Mouse (Mus musculus) liver, embryonic 14.5 days (tissue): ENCODE results near the gene Tsga10ip. TPM values are rescaled to one million over a fixed set of nuclear protein-coding genes. Genes with fewer than 3 reads are reported as not detected.

Experiments used
- ATAC-seq: fragments of 200-750 bp; cut with Nextera tagmentation; 2 replicates; pipeline ENCODE4 v1.8.0; 2017; ENCODE audit warnings: moderate number of reproducible peaks, mild to moderate bottlenecking, moderate library complexity; ENCODE audit not compliant: insufficient read depth
- DNase-seq, 3 experiments: peaks; one replicate each; pipeline ENCODE4 v3.0.0-alpha.2; 2012 to 2013; ENCODE audit warnings: low read depth in 3 of 3, low spot score in 3 of 3
- H3K27ac ChIP-seq: fragments of 300-500 bp; sonication (generic); 2 replicates; pipeline ENCODE4 v1.5.1; 2014; ENCODE audit warnings: moderate library complexity, mild to moderate bottlenecking, control low read depth, inconsistent platforms
- H3K27me3 ChIP-seq: fragments of 300-500 bp; sonication (generic); 2 replicates; pipeline ENCODE4 v1.6.1; 2014; ENCODE audit warnings: mild to moderate bottlenecking, low read length, moderate library complexity; ENCODE audit not compliant: control insufficient read depth, insufficient read depth
- H3K36me3 ChIP-seq: fragments of 300-500 bp; sonication (generic); replicated peaks from 2 replicates; pipeline ENCODE4 v1.6.1; 2014; ENCODE audit warnings: low read depth; ENCODE audit not compliant: control insufficient read depth, insufficient read depth
- H3K4me1 ChIP-seq, 2 experiments: fragments of 200-500 bp in 1 of 2; fragments of 300-500 bp in 1 of 2; sonication (generic) in 1 of 2; replicated peaks; 2 replicates each; pipeline ENCODE4 v1.6.1; 2012 to 2014; ENCODE audit warnings: antibody characterized with exemption in 1 of 2, inconsistent platforms in 1 of 2, low read length in 1 of 2; ENCODE audit not compliant: control insufficient read depth in 2 of 2, insufficient read depth in 2 of 2
- H3K4me2 ChIP-seq: fragments of 300-500 bp; sonication (generic); 2 replicates; pipeline ENCODE4 v1.6.1; 2014; ENCODE audit warnings: low read depth, mild to moderate bottlenecking, control low read depth, moderate library complexity
- H3K4me3 ChIP-seq, 2 experiments: fragments of 200-500 bp in 1 of 2; fragments of 300-500 bp in 1 of 2; sonication (generic) in 1 of 2; 2 replicates each; pipeline ENCODE4 v1.5.1; 2012 to 2014; ENCODE audit warnings: low read depth in 2 of 2, low read length in 2 of 2, mild to moderate bottlenecking in 2 of 2, control low read depth in 1 of 2, inconsistent platforms in 1 of 2, moderate library complexity in 1 of 2; ENCODE audit not compliant: insufficient read depth in 1 of 2
- H3K9ac ChIP-seq: fragments of 300-500 bp; sonication (generic); replicated peaks from 2 replicates; pipeline ENCODE4 v1.6.1; 2014; ENCODE audit warnings: mild to moderate bottlenecking, control low read depth, moderate library complexity
- H3K9me3 ChIP-seq: fragments of 300-500 bp; sonication (generic); 2 replicates; pipeline ENCODE4 v1.6.1; 2016; ENCODE audit warnings: low read length, mixed read lengths; ENCODE audit not compliant: control insufficient read depth
- CTCF ChIP-seq: IDR thresholded peaks from 2 replicates; pipeline ENCODE4 v1.5.1; 2016; ENCODE audit warnings: antibody characterized with exemption, low read depth, control low read depth
- EP300 ChIP-seq: IDR thresholded peaks from 2 replicates; pipeline ENCODE4 v1.6.1; 2016; ENCODE audit warnings: antibody characterized with exemption, low read depth
- WGBS: fragments of 180-500 bp; shearing (Covaris S2); extraction: QIAGEN DNeasy Blood & Tissue Kit; methylation state at CpG from one replicate; pipeline ENCODE4 v1.1.7; 2014; ENCODE audit not compliant: insufficient replicate concordance; 5-methylcytosine and 5-hydroxymethylcytosine counted together
- polyA plus RNA-seq, 2 experiments: library from polyadenylated mRNA; depleted of rRNA in 1 of 2; stranded (reverse) in 1 of 2; unstranded in 1 of 2; fragments of >200 nt; fragmentation: Nextera tagmentation in 1 of 2; extraction: Ambion mirVana in 1 of 2; gene quantifications; 2 replicates each; pipeline versions ENCODE4 v1.2.1 to v1.2.3; 2012 to 2014

Tsga10ip gene
- polyA plus RNA-seq, 2 experiments = 0.09 TPM; not detected in 1

DNA sequence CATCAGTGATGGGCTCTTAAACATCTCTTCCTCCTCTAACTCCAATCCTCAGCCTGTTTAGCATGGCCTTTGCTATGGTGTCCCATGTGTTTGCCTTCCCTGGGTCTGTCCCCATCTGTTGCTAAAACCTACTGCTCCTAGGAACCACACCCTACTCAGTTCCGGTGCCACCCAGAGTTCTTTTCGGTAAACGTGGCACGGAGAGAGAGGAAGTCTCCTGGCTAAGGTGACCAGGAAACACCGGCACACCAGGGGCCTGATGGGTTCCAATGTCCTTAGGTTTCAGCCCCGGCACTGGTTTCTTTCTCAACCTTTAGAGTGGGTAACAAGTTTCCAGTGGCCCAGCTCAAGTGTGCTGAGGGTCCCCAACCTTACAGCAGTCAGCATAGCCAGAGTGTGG lies 18.3 kb upstream of the Tsga10ip start:
- WGBS = 70% methylated on average over 6 of the region's 6 CpGs
- no peak overlapping the region for H3K27ac ChIP-seq
- H3K9ac ChIP-seq = no peak overlapping the region
- peaks cover 2% of the 10 kb centered on the region for H3K36me3 ChIP-seq
- DNase-seq = no peak
- no peaks in the 10 kb centered on the region for H3K27me3 ChIP-seq
- peaks cover 5% of the 10 kb centered on the region in 2 experiments; a peak in 2 of 4 replicates for H3K4me1 ChIP-seq
- no peak for ATAC-seq
- no peak overlapping the region for H3K4me2 ChIP-seq
- H3K9me3 ChIP-seq = no peaks in the 10 kb centered on the region
- no peak overlapping the region for H3K4me3 ChIP-seq
- TF ChIP-seq CTCF (no peak), EP300 (no peak)

DNA sequence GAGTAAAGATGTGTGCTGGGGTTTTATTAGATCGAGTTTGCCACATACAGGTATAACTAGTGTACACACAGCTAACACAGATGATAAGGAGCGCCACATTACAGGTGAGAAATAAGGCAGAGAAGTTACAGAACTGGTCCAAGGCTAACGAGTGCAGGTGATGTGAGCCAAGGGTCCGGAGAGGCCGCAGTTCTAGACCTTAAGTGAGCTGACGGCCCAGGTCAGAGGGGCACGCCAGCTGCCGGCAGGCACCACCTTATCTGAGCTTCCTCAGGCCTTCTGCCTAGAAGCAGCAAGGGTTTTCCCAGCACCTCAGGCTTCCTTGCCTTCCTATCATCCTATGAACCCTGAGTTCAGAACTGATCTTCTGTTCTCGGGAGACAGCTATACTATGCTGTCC lies 17.3 kb upstream of the Tsga10ip start:
- Histone ChIP-seq H3K4me3 (no peak overlapping the region), H3K9ac (no peak overlapping the region), H3K36me3 (peaks cover 2% of the 10 kb centered on the region), H3K27ac (no peak overlapping the region), H3K4me2 (no peak overlapping the region), H3K9me3 (no peaks in the 10 kb centered on the region), H3K4me1 (peaks cover 5% of the 10 kb centered on the region in 2 experiments; a peak in 2 of 4 replicates), H3K27me3 (no peaks in the 10 kb centered on the region)
- TF ChIP-seq CTCF (no peak), EP300 (no peak)
- WGBS = 59% methylated on average over 9 of the region's 9 CpGs
- ATAC-seq (no peak), DNase-seq (no peak)

DNA sequence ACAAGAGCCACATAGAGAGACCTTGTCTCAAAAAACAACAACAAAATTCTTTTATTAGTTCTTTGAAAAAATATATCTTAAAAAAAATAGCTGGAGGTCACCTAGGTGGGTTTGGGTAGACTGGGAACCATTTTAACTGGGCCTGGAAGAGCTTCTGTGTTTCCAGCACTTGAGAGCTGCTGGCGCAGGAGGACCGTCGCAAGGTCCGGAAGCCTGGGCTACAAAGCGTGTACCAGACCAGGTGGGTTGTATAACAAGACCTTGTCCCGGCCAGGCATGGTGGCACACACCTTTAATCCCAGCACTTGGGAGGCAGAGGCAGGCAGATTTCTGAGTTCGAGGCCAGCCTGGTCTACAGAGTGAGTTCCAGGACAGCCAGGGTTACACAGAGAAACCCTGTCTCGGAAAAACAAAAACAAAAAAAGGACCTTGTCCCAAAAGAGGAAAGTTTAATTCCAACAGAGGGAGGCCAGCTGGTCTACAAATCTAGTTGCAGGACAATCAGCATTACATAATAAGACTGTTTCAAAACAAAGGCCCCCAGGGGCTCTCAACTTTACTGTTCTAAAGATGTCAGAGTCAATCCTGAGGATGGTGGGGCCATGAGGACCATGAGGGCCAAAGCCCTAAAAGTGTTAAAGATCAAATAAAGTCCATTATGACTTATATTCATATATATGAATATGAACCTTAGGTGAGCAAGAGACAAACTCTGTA lies 16.6 kb upstream of the Tsga10ip start:
- no peak overlapping the region for H3K27ac ChIP-seq
- no peak for TF ChIP-seq CTCF
- TF ChIP-seq EP300 = no peak
- 86% methylated on average over 8 of the region's 8 CpGs for WGBS
- H3K36me3 ChIP-seq = peaks cover 2% of the 10 kb centered on the region
- H3K4me3 ChIP-seq = no peak overlapping the region
- peaks cover 4% of the 10 kb centered on the region in 2 experiments; a peak in 2 of 4 replicates for H3K4me1 ChIP-seq
- no peak overlapping the region for H3K9ac ChIP-seq
- no peaks in the 10 kb centered on the region for H3K27me3 ChIP-seq
- DNase-seq (no peak), ATAC-seq (no peak)
- no peaks in the 10 kb centered on the region for H3K9me3 ChIP-seq
- H3K4me2 ChIP-seq = no peak overlapping the region

DNA sequence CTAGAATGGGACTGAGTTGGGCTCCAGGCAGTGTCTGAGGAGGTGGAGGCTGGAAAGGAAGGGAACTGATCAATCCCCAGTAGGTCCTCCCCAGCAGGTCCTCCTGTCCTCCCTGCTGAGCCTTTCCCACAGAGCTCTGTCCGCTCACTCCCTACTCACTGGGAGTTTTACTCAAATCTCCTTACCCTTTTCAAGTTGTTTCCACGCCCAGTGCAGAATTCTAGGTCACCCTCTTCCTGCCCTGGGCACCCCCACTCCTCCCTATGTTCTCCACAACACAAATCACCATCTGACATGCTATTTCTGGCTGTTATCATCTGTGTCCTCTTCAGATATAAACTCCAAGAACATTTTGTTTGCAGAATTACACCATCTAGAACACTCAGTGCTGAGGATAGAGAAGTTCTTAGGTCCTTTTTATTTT lies 12.2 kb upstream of the Tsga10ip start:
- H3K27ac ChIP-seq = no peak overlapping the region
- 49% methylated on average over 2 of the region's 2 CpGs for WGBS
- H3K4me2 ChIP-seq = no peak overlapping the region
- no peaks in the 10 kb centered on the region for H3K9me3 ChIP-seq
- H3K27me3 ChIP-seq = no peaks in the 10 kb centered on the region
- no peaks in the 10 kb centered on the region for H3K4me1 ChIP-seq
- H3K4me3 ChIP-seq = no peak overlapping the region
- DNase-seq (no peak), ATAC-seq (no peak)
- no peaks in the 10 kb centered on the region for H3K36me3 ChIP-seq
- TF ChIP-seq CTCF (no peak), EP300 (no peak)
- no peak overlapping the region for H3K9ac ChIP-seq

DNA sequence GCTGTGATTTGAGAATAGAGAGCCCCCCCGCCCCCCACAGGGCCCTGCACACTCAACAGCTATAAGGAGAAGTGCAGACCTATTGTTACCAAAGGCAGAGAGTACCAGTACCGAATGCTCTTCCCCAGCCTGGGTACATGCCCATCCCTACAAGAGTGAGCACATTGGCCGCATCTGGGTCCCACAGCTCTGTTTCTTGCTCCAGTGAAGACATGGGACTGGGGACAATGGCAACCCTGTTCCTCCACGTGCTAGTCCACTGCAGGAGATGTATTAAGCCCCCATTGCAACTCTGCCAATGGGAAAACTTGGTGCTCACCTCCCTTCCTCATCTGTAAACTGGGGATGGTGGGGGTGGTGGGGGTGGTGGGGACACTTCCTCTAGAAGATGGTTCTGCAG lies 11.5 kb upstream of the Tsga10ip start:
- ATAC-seq (no peak), DNase-seq (no peak)
- H3K4me2 ChIP-seq = no peak overlapping the region
- no peaks in the 10 kb centered on the region for H3K9me3 ChIP-seq
- peaks cover 0 to 3% of the 10 kb centered on the region in 2 experiments; a peak in 1 of 4 replicates for H3K4me1 ChIP-seq
- H3K27ac ChIP-seq = no peak overlapping the region
- H3K9ac ChIP-seq = no peak overlapping the region
- TF ChIP-seq EP300 (no peak), CTCF (no peak)
- 60% methylated on average over 4 of the region's 4 CpGs for WGBS
- H3K36me3 ChIP-seq = no peaks in the 10 kb centered on the region
- no peak overlapping the region for H3K4me3 ChIP-seq
- H3K27me3 ChIP-seq = no peaks in the 10 kb centered on the region
